Mouse (Mus musculus): ENCODE data around the gene Itgam.
"Not testable (repeated sequence)": the region's sequence is repeated elsewhere in the genome, so short reads cannot be mapped to it uniquely, and the experiment has no call there.

The Itgam gene

GRCm38 (mm10) chr7:128062456-128062855 is at the start of gene Itgam, which contains the start of gene Gm49368:
Gene Itgam, plus strand, starts transcription at chr7:128062640.
Gene Gm49368, plus strand, starts transcription at chr7:128062683.
- DNase-seq (ENCODE audit: low spot score): no peak

- no peak for DNase-seq (ENCODE audit: low spot score)
Observed at GRCm38 (mm10) chr7:128013116-128013515, 49.3 kb upstream of the Itgam start.

DNA sequence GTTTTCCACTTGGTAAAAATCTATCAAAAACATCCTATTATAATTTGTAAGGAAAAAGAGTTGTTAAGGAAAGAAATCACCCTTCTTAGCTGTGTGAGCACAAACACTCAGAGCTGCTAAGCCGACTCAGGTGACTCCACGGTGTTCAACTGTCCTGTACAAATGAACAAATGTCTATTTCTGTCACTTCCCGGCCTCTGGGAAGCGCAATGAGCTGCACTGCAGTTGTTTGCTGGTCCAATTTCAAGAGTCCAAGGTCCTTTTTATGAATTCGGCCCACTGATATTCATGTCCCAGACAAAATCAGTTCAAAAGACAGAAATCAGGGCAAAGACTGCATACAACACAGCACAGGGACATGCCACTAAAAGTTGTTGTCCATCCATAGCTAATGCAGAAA is 46.3 kb upstream of the Itgam start:
- DNase-seq (ENCODE audit: low spot score): not testable (repeated sequence)

DNA sequence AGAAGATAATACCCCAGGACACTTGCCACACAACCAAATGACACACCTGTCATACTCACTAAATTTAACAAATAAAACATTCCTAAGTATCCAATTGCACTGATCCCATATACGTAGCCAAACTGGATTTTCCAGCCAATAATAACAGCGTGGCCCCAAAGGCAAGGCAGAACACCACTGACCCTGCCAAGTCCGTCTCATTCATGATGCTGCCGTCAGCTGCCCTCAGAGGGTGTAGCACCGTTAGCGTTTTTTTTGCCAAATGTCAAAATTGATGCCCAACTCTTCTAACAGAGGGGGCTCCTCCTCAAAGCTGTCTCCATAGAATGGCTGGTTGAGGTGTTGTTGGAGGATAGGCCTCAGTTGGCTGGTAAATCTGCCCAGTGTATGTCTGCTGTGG is 45.8 kb upstream of the Itgam start:
- no peak for DNase-seq (ENCODE audit: low spot score)

DNA sequence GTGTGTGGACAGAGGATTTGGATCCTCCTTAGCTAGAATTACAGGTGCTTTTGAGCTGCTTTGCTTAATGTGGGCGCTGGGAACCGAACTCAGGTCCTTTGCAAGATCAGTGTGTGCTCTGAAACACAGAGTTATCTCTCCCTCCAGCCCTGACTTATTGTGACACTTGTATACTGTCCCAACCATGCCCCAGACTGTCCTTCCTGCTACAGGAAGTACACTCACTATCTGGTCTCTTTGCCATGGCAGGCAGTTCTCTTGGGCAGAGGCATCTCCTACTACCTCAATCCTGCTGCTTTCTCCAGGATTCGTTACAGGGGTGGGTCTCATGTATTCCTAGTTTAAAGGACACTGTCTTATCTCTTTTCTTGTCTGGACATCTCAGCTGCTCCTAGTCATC is 44.2 kb upstream of the Itgam start:
- DNase-seq (ENCODE audit: low spot score): no peak

- no peak for DNase-seq (ENCODE audit: low spot score)
Observed at GRCm38 (mm10) chr7:128019187-128019586, 43.3 kb upstream of the Itgam start.

DNA sequence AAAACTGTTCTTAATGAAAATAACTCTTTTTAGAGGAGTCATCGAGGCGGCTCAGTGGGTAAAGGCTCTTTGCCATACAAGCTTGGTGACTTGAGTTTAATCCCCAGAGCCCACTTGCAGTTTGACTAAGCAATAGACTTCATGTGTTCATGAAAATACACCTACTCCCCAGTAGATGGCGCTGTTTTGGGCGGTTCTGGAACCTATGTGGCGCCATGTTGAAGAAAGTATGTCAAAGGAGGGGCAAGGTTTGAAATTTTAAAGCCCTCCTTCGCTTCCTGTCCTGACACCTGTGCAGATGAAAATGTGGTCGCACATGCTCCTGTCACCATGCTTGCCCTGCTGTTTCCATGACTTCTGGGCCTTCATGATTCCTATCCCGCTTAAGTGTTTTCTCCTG is 39.5 kb upstream of the Itgam start:
- no peak for DNase-seq (ENCODE audit: low spot score)

- DNase-seq (ENCODE audit: low spot score): no peak
Observed at GRCm38 (mm10) chr7:128023565-128023964, 38.9 kb upstream of the Itgam start.

DNA sequence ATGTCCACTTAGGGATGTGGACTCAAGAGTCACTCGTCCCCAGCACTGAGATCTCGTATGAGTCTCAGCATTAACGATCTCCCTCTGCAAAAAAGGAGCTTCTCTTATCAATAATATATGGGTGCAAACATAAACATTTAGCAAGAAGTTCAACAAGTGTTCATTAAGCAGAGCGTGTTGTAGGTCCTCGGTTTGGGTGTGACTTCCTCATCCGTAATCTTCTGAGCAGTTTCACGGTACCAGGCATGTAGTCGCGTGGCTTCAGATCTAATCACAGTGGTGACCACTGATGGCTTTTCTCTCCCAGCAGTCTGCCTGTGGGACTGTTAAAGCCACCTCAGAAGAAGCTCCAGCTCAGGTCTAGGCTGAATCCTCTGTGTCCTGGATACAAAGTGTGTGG is 38.1 kb upstream of the Itgam start:
- no peak for DNase-seq (ENCODE audit: low spot score)

GRCm38 (mm10) chr7:128024932-128025331 is 37.5 kb upstream of the Itgam start:
- no peak for DNase-seq (ENCODE audit: low spot score)

DNA sequence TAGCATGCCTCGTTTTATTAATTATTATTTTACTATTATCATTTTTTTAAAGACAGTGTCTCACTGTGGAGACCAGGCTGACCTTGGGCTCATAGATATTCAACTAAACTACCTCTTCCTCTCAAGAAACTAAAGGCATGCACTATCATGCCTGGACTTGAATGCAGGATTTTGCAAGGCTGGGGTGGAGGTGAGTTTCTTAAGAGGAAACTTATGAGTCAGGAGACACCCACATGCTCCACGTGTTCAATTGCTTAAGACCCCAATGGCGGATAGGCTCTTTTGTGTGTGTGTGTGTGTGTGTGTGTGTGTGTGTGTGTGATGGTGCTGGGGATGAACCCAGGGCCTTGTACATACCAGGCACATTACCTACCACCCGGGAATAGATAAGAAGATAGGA is 37.1 kb upstream of the Itgam start:
- peak; percentile 52 for DNase-seq (ENCODE audit: low spot score)

- DNase-seq (ENCODE audit: low spot score): peak; percentile 30
Observed at GRCm38 (mm10) chr7:128031403-128031976, 30.9 kb upstream of the Itgam start.

GRCm38 (mm10) chr7:128032290-128032988 is 30.0 kb upstream of the Itgam start:
- no peak for DNase-seq (ENCODE audit: low spot score)

- no peak for DNase-seq (ENCODE audit: low spot score)
Observed at GRCm38 (mm10) chr7:128032989-128033293, 29.5 kb upstream of the Itgam start.

DNA sequence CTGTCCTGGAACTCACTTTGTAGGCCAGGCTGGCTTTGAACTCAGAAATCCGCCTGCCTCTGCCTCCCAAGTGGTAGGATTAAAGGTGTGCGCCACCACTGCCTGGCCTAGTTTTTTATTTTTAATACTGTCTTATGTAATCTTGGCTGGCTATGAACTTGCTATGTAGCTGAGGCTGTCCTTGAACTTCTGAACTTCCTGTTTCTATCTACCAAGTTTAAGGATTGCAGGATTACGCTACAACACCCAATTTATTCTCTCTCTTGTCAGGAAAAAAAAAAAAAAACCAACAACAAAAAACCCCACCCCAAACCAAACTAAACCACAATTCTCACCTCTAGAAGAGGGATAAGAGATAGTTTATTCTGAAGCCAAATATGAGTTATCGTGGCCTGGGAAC is 28.8 kb upstream of the Itgam start:
- DNase-seq (ENCODE audit: low spot score): no peak

GRCm38 (mm10) chr7:128042161-128042820 is 20.1 kb upstream of the Itgam start:
- DNase-seq (ENCODE audit: low spot score): not testable (repeated sequence)

DNA sequence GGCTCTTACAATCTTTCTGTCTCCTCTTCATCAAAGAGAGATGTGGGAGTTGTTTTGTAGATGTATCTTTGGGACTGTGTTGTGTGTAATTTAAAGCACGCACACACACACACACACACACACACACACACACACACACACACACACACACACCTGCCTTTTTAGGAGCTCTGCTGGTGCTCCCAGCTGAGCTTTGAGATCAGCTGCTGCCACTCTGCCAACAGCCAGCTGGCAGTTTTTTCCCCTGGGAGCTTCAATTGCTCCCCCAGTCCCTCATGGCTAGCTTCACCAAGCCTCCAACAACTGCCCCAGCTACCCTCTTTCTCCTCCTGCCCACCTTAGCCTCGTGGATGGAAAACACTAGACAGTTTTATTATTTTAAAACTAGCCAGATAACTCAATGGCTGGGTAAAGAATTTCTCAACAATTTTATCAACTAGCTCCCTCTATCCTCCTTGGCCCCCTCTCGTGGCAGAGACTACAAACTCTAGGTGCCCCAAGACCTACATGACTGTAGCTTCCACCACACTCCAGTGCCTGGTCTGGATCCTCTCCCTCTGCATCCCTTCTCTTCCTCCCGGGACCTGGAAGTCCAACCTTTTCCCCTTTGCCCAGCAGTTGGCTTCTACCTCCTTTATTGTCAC is 18.2 kb upstream of the Itgam start:
- DNase-seq (ENCODE audit: low spot score): peak; percentile 33

- DNase-seq (ENCODE audit: low spot score): no peak
Observed at GRCm38 (mm10) chr7:128045640-128046039, 16.8 kb upstream of the Itgam start.

- DNase-seq (ENCODE audit: low spot score): no peak
Observed at GRCm38 (mm10) chr7:128048819-128049218, 13.6 kb upstream of the Itgam start.

- DNase-seq (ENCODE audit: low spot score): no peak
Observed at GRCm38 (mm10) chr7:128049254-128049653, 13.2 kb upstream of the Itgam start.

GRCm38 (mm10) chr7:128050739-128051138 is 11.7 kb upstream of the Itgam start:
- DNase-seq (ENCODE audit: low spot score): no peak

GRCm38 (mm10) chr7:128053061-128053460 is 9.4 kb upstream of the Itgam start:
- DNase-seq (ENCODE audit: low spot score): no peak

GRCm38 (mm10) chr7:128056917-128057444 is 5.5 kb upstream of the Itgam start:
- no peak for DNase-seq (ENCODE audit: low spot score)

Measured in urinary bladder, postnatal 14 days (tissue).